Mouse (Mus musculus) CD4-positive helper T cell, adult 2 months (primary cell): ENCODE data around the gene 1810013L24Rik.
"Not testable (repeated sequence)": the region's sequence is repeated elsewhere in the genome, so short reads cannot be mapped to it uniquely, and the experiment has no call there.

Experiments
- DNase-seq: peaks from one replicate; pipeline ENCODE4 v3.0.0-alpha.2; 2012; ENCODE audit warnings: low read depth, missing footprints, low spot score

Gene 1810013L24Rik

GRCm38 (mm10) chr16:8895301-8895700 lies 65.4 kb downstream of the 1810013L24Rik start:
- no peak for DNase-seq

GRCm38 (mm10) chr16:8906115-8906514 lies 76.2 kb downstream of the 1810013L24Rik start:
- not testable (repeated sequence) for DNase-seq
